Mouse (Mus musculus) kidney, postnatal 10 days (tissue): ENCODE data around the gene Zfp865.

Experiments used
- DNase-seq: peaks from one replicate; pipeline ENCODE4 v3.0.0; 2021; ENCODE audit warnings: mixed read lengths

The Zfp865 gene

GRCm38 (mm10) chr7:5083325-5084105 lies 63.3 kb downstream of the Zfp865 start:
- no peak for DNase-seq

GRCm38 (mm10) chr7:5085512-5085911 lies 65.3 kb downstream of the Zfp865 start:
- no peak for DNase-seq
